Mouse (Mus musculus): ENCODE results near the gene Olfr1208. TPM values are rescaled to one million over a fixed set of nuclear protein-coding genes. Genes with fewer than 3 reads are reported as not detected.

Olfr1208 gene
- total RNA-seq (2021): not detected
- long read RNA-seq, experiment 1: 0 reads
- long read RNA-seq, experiment 2: 0 reads

DNA sequence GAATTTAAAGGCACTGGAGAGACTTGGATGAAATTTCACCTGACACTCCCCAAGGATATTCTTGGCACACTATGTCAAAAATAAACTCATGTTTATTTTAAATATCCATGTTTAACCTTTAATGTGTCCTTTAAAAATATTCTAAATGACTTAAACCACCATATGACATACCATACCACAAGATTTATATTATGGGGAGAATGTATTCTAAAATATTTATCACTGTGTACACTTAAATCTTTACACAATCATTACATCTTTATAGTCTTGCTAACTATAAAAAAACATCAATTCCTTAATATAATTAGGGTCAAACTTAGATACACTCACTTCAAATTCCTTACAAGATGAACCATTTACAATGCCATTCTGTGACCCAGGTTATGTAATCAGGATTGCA is at the start of gene Olfr1208:
Gene Olfr1208, minus strand, starts transcription at position 101 of the 400 bp plus-strand sequence.
- H3K27ac ChIP-seq: no peak within 1 kb of the TSS
- intact Hi-C loops (cut with DNase I): no loop called here
- no peak for TF ChIP-seq CTCF (IDR thresholded peaks at IDR 0.05)
- H3K4me3 ChIP-seq: no peak within 1 kb of the TSS
- DNase-seq (ENCODE audit: extremely low spot score in 1 of 2, low spot score in 2 of 2): no peak

DNA sequence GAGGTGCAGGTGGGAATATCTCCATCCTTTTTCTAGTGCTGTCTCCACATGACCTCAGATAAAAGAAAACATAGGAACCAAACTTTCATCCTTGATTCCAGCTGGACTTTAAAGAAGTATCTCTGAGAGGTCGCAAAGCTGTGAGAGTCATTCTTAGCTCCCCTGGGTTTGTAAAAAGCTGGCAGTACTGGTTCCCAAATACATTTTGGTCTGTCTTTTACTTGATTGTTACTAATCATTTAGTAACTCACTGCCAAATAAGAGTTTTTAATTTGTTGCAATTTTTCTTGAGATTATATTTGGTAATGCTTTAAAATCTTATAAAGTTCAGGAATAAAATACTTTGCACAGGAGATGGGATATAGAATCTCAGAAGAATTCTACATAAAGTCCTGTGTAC is 35.9 kb upstream of the Olfr1208 start, which contains the start of gene Olfr1211:
Gene Olfr1211, minus strand, starts transcription at position 101 of the 400 bp plus-strand sequence.
- intact Hi-C loops (cut with DNase I): no loop called here
- Histone ChIP-seq H3K27ac (no peak within 1 kb of the TSS), H3K4me3 (no peak within 1 kb of the TSS)
- TF ChIP-seq CTCF (IDR thresholded peaks at IDR 0.05): no peak
- DNase-seq (ENCODE audit: extremely low spot score in 1 of 2, low spot score in 2 of 2): no peak

DNA sequence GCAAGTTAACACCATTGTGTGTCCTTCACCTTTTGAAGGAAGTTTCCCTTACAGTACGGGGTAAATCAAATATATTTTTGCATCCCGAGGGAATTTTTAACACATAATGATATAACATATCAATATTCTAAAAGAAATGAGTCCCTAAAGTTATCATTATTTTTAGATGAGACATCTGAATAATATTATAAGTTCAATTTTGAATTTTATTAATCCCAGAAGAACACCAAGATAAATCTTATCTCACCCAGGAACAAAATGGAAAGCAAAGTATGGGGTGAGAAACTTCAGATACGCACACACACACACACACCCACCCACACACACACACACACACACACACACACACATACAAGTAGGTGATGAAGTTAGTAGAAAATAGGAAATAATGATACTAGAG is 12.9 kb upstream of the Olfr1208 start, which contains the start of gene Olfr1209:
Gene Olfr1209, minus strand, starts transcription at position 101 of the 400 bp plus-strand sequence.
- Histone ChIP-seq H3K4me3 (no peak within 1 kb of the TSS), H3K27ac (no peak within 1 kb of the TSS)
- intact Hi-C loops (cut with DNase I): no loop called here
- DNase-seq (ENCODE audit: extremely low spot score in 1 of 2, low spot score in 2 of 2): no peak
- TF ChIP-seq CTCF (IDR thresholded peaks at IDR 0.05): no peak

DNA sequence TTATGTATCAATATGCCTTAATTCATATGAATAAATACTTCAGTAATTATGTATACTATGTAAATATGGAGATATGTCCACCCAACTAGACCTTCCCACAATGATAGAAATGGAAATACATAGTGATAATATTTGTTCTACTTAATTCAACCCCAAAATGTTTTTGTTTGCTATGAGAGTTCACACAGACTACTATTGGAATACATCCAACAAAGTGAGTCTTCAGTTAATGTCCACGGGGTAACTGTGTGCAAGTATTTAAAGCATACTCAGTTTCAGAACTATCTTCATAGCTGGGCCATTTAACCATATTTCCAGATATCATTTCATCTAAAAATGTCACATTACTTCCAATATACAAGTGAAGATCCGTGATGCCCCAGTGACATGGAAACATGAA is 39.2 kb downstream of the Olfr1208 start, which contains the start of gene Olfr1206:
Gene Olfr1206, plus strand, starts transcription at position 301 of the 400 bp plus-strand sequence.
- no peak within 1 kb of the TSS for H3K4me3 ChIP-seq
- no peak within 1 kb of the TSS for H3K27ac ChIP-seq
- TF ChIP-seq CTCF (IDR thresholded peaks at IDR 0.05): no peak
- intact Hi-C loops (cut with DNase I): no loop called here
- no peak for DNase-seq (ENCODE audit: extremely low spot score in 1 of 2, low spot score in 2 of 2)

DNA sequence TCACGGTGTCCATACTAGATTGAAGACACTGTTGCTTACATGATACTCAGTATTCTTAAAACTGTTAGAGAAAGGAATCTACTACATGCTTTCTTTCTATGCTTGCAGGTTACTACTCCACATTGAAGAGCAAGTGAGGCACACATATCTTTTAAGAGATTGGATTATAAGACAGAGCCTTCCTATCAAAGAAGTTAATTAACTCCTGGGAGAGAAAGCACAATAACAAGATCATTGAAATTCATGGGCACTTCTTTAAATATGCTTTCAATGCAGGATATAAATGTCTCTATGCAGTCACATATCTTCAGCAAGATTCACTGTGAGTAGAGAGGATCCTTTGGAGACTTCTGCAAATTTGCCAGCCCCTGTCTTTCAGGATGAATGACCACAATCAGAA is 53.1 kb downstream of the Olfr1208 start, which contains the start of gene Olfr1204:
Gene Olfr1204, plus strand, starts transcription at position 301 of the 400 bp plus-strand sequence.
- intact Hi-C loops (cut with DNase I): no loop called here
- no peak for TF ChIP-seq CTCF (IDR thresholded peaks at IDR 0.05)
- H3K4me3 ChIP-seq: no peak within 1 kb of the TSS
- no peak within 1 kb of the TSS for H3K27ac ChIP-seq
- DNase-seq (ENCODE audit: extremely low spot score in 1 of 2, low spot score in 2 of 2): no peak

Other genes starting within 250 kb of the Olfr1208 start
- gene Olfr1193, start 226.7 kb downstream of the Olfr1208 start, total RNA-seq (2021): not detected
- gene Olfr1195, start 213.1 kb downstream of the Olfr1208 start, total RNA-seq (2021): not detected
- gene Olfr1196, start 197.7 kb downstream of the Olfr1208 start, total RNA-seq (2021): not detected
- not detected for gene Olfr1197, start 169.9 kb downstream of the Olfr1208 start, total RNA-seq (2021)
- not detected for gene Olfr1198, start 150.9 kb downstream of the Olfr1208 start, total RNA-seq (2021)
- gene Olfr1199, start 141.8 kb downstream of the Olfr1208 start, total RNA-seq (2021): not detected
- not detected for gene Olfr1200, start 131.8 kb downstream of the Olfr1208 start, total RNA-seq (2021)
- not detected for gene Olfr1201, start 109.3 kb downstream of the Olfr1208 start, total RNA-seq (2021)
- gene Olfr1202, start 87.8 kb downstream of the Olfr1208 start, total RNA-seq (2021): not detected
- gene Olfr1205, start 72.6 kb downstream of the Olfr1208 start, total RNA-seq (2021): not detected
- gene Olfr1204, start 53.0 kb downstream of the Olfr1208 start, total RNA-seq (2021): not detected
- not detected for gene Olfr1206, start 39.1 kb downstream of the Olfr1208 start, total RNA-seq (2021)
- not detected for gene Olfr1209, start 12.8 kb upstream of the Olfr1208 start, total RNA-seq (2021)
- not detected for gene Olfr1211, start 35.8 kb upstream of the Olfr1208 start, total RNA-seq (2021)
- gene Olfr1212, start 51.7 kb upstream of the Olfr1208 start, total RNA-seq (2021): not detected
- not detected for gene Gm13762, start 78.0 kb upstream of the Olfr1208 start, total RNA-seq (2021)
- gene Olfr1214, start 90.3 kb upstream of the Olfr1208 start, total RNA-seq (2021): not detected
- gene Olfr1215, start 104.7 kb upstream of the Olfr1208 start, total RNA-seq (2021): not detected
- gene Olfr1216, start 116.0 kb upstream of the Olfr1208 start, total RNA-seq (2021): not detected
- not detected for gene Olfr1217, start 129.8 kb upstream of the Olfr1208 start, total RNA-seq (2021)
- not detected for gene Olfr1218, start 158.9 kb upstream of the Olfr1208 start, total RNA-seq (2021)
- not detected for gene Olfr1219, start 181.2 kb upstream of the Olfr1208 start, total RNA-seq (2021)
- not detected for gene Olfr1220, start 204.5 kb upstream of the Olfr1208 start, total RNA-seq (2021)
- gene Olfr1221, start 215.0 kb upstream of the Olfr1208 start, total RNA-seq (2021): not detected
- not detected for gene Olfr1222, start 230.7 kb upstream of the Olfr1208 start, total RNA-seq (2021)
- not detected for gene Olfr1223, start 249.2 kb upstream of the Olfr1208 start, total RNA-seq (2021)